Mouse (Mus musculus) gastrocnemius, postnatal 14 days (tissue): ENCODE results near the gene Calcr. TPM values are rescaled to one million over a fixed set of nuclear protein-coding genes. Genes with fewer than 3 reads are reported as not detected.

Source experiments
- microRNA-seq, 2 experiments: library from miRNA; unstranded; fragments of <30 nt; microRNA quantifications; one replicate each; pipeline ENCODE4 v1.2.0; 2021
- total RNA-seq, 2 experiments: library from RNA; stranded (reverse); gene quantifications; 2 replicates each; pipeline ENCODE4 v1.2.3; 2021

Calcr gene
- total RNA-seq, 2 experiments from 2014 or later = 1.0 to 1.5 TPM

Small RNA genes within 50 kb of the gene (microRNA-seq; reads per million reads assigned to microRNA genes)
- gene Mir489 = 2.5 to 3.5 reads per million in 2 experiments
- gene Mir653 = 7.0 to 22.1 reads per million in 2 experiments

Other genes starting within 250 kb of the Calcr start
- 1 to 10 TPM; 1.3 to 1.4 TPM for gene Tfpi2, start 224.2 kb upstream of the Calcr start, total RNA-seq
- gene Gngt1, start 229.1 kb upstream of the Calcr start, total RNA-seq = not detected
- gene Gng11, start 239.2 kb upstream of the Calcr start, total RNA-seq = 10 to 100 TPM; 42.8 to 48.3 TPM